Mouse (Mus musculus): ENCODE data around the gene Rtbdn. TPM values are rescaled to one million over a fixed set of nuclear protein-coding genes. Genes with fewer than 3 reads are reported as not detected.

Rtbdn gene
- polyA plus RNA-seq (2021; fragmentation: Nextera tagmentation) = 0.22 and 0.26 TPM in 2 replicates
- long read RNA-seq, experiment 1 = 0 reads
- long read RNA-seq, experiment 2 = 0 reads

GRCm38 (mm10) chr8:84946528-84947240, at the start of gene Rtbdn:
Gene Rtbdn (plus strand): TSS chr8:84946991.

GRCm38 (mm10) chr8:84901752-84902151, 45.0 kb upstream of the Rtbdn start, which contains the start of gene Klf1:
Gene Klf1 (plus strand): TSS chr8:84901928.

DNA sequence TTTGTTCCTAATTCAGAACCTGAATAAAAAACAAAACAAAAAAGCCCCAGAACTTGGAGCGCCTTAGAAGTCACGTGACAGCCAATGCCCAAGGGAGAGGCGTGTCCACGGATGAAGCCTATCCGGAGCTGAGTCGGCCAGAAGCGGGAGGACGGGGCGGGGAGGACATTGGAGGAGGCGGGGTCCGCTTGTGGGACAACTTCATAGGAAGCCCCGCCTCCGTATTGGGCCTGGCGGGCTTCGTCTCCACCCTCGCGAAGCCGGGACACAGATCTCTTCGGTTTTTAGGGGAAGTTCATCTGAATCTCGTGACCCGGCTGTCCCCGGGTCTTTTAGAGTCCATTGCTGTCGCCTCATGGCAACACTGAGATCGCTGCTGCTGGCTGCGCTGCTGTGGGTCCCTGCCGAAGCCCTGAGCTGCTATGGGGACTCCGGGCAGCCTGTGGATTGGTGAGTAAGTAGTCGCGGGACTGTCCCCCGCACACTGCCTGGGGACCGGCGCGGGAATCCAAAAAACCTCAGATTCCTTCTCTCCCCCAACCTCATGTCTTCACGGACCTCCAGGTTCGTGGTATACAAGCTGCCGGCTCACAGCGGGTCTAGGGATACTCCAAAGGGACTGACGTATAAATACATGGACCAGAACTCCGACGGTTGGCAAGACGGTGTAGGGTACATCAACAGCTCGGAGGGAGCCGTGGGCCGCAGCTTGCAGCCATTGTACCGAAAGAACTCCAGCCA, 38.2 kb upstream of the Rtbdn start, which contains the start of gene Dnase2a:
Dnase2a (plus strand) TSS at position 140 of the 741 bp plus-strand sequence.

GRCm38 (mm10) chr8:84936962-84937546, 9.7 kb upstream of the Rtbdn start, which contains the start of gene Mast1:
Gene Mast1 (minus strand): TSS chr8:84937359.

GRCm38 (mm10) chr8:84969241-84970134, 22.7 kb downstream of the Rtbdn start, which contains the start of the genes Gm49661, Prdx2 and Rnaseh2a:
Gene Gm49661 (minus strand): TSS chr8:84969433.
Gene Prdx2 (plus strand): TSS chr8:84969587.
Gene Rnaseh2a (minus strand): TSS chr8:84969767.

DNA sequence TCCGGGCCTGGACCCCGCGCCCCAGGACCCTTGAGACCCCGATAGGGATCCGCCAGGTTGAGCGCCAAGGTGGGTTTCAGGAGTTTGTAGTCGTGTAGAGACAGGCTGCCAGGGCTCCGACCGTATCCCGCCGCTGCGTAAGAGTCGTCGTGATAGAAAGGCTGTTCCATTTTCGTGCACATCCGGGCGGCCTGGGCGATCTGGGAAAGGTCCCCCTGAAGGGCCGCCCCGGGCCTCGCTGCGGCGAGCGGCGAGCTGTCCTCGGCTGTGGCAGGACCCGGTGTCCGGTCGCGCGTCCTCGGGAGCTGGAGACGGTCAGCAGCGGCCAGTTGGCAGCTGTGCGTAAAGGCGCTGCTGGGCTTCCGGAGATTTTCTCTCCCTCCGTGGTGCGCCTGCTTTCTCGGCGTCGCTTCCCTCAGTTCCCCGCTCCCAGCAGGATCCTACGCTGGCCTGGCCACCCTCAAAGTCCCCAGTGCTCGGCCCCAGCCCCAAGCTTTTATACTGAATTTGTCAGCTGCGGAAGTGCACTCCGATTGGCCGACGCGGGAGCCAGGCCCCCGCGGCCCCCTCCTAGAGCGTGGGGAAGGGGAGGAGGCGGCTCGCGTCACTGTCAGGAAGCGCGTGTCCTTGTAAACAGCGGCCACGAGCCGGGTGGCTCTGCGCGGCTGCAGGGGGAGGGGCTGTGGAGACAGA, 31.6 kb downstream of the Rtbdn start, which contains the start of gene Junb:
Junb (minus strand) TSS at position 471 of the 693 bp plus-strand sequence.

GRCm38 (mm10) chr8:84990349-84990748, 43.6 kb downstream of the Rtbdn start, which contains the start of gene Hook2:
Gene Hook2 (plus strand): TSS chr8:84990603.

Other genes starting within 250 kb of the Rtbdn start
- 2.2 and 2.4 TPM in 2 replicates for gene Lyl1, start 245.5 kb upstream of the Rtbdn start, polyA plus RNA-seq (2021; fragmentation: Nextera tagmentation)
- gene G430095P16Rik, start 224.0 kb upstream of the Rtbdn start, polyA plus RNA-seq (2021; fragmentation: Nextera tagmentation) = 0.23 TPM in 1 of 2 replicates, not detected in the other
- 137 and 163 TPM in 2 replicates for gene Nfix, start 146.6 kb upstream of the Rtbdn start, polyA plus RNA-seq (2021; fragmentation: Nextera tagmentation)
- gene Dand5, start 124.2 kb upstream of the Rtbdn start, polyA plus RNA-seq (2021; fragmentation: Nextera tagmentation) = 19.8 and 22.2 TPM in 2 replicates
- gene Gadd45gip1, start 115.5 kb upstream of the Rtbdn start, polyA plus RNA-seq (2021; fragmentation: Nextera tagmentation) = 46.3 and 55.1 TPM in 2 replicates
- gene Rad23a, start 106.3 kb upstream of the Rtbdn start, polyA plus RNA-seq (2021; fragmentation: Nextera tagmentation) = 149 and 190 TPM in 2 replicates
- gene Calr, start 100.1 kb upstream of the Rtbdn start, polyA plus RNA-seq (2021; fragmentation: Nextera tagmentation) = 138 and 151 TPM in 2 replicates
- 20.6 and 22.2 TPM in 2 replicates for gene Farsa, start 90.0 kb upstream of the Rtbdn start, polyA plus RNA-seq (2021; fragmentation: Nextera tagmentation)
- gene Syce2, start 74.9 kb upstream of the Rtbdn start, polyA plus RNA-seq (2021; fragmentation: Nextera tagmentation) = 7.5 and 8.4 TPM in 2 replicates
- gene Gcdh, start 53.1 kb upstream of the Rtbdn start, polyA plus RNA-seq (2021; fragmentation: Nextera tagmentation) = 19.7 and 26.0 TPM in 2 replicates
- gene Klf1, start 45.1 kb upstream of the Rtbdn start, polyA plus RNA-seq (2021; fragmentation: Nextera tagmentation) = 0.12 and 0.31 TPM in 2 replicates
- gene Dnase2a, start 38.4 kb upstream of the Rtbdn start, polyA plus RNA-seq (2021; fragmentation: Nextera tagmentation) = 4.7 and 4.8 TPM in 2 replicates
- gene Mast1, start 9.6 kb upstream of the Rtbdn start, polyA plus RNA-seq (2021; fragmentation: Nextera tagmentation) = 9.3 and 21.9 TPM in 2 replicates
- gene Gm49661, start 22.4 kb downstream of the Rtbdn start, polyA plus RNA-seq (2021; fragmentation: Nextera tagmentation) = not detected in 2 replicates
- 606 and 755 TPM in 2 replicates for gene Prdx2, start 22.6 kb downstream of the Rtbdn start, polyA plus RNA-seq (2021; fragmentation: Nextera tagmentation)
- gene Rnaseh2a, start 22.8 kb downstream of the Rtbdn start, polyA plus RNA-seq (2021; fragmentation: Nextera tagmentation) = 49.5 and 54.5 TPM in 2 replicates
- gene Junb, start 31.7 kb downstream of the Rtbdn start, polyA plus RNA-seq (2021; fragmentation: Nextera tagmentation) = 127 and 330 TPM in 2 replicates
- gene Hook2, start 43.6 kb downstream of the Rtbdn start, polyA plus RNA-seq (2021; fragmentation: Nextera tagmentation) = 4.2 and 6.7 TPM in 2 replicates
- not detected in 2 replicates for gene Best2, start 67.5 kb downstream of the Rtbdn start, polyA plus RNA-seq (2021; fragmentation: Nextera tagmentation)
- gene Asna1, start 78.3 kb downstream of the Rtbdn start, polyA plus RNA-seq (2021; fragmentation: Nextera tagmentation) = 30.3 and 93.5 TPM in 2 replicates
- gene Trir, start 79.8 kb downstream of the Rtbdn start, polyA plus RNA-seq (2021; fragmentation: Nextera tagmentation) = 31.7 and 158 TPM in 2 replicates
- gene Tnpo2, start 89.9 kb downstream of the Rtbdn start, polyA plus RNA-seq (2021; fragmentation: Nextera tagmentation) = 25.2 and 34.4 TPM in 2 replicates
- gene Fbxw9, start 113.1 kb downstream of the Rtbdn start, polyA plus RNA-seq (2021; fragmentation: Nextera tagmentation) = 12.5 and 21.0 TPM in 2 replicates
- not detected in 2 replicates for gene Gm5741, start 121.0 kb downstream of the Rtbdn start, polyA plus RNA-seq (2021; fragmentation: Nextera tagmentation)
- 72.9 and 74.5 TPM in 2 replicates for gene Dhps, start 124.8 kb downstream of the Rtbdn start, polyA plus RNA-seq (2021; fragmentation: Nextera tagmentation)
- gene Wdr83os, start 133.7 kb downstream of the Rtbdn start, polyA plus RNA-seq (2021; fragmentation: Nextera tagmentation) = 114 and 122 TPM in 2 replicates
- gene Wdr83, start 134.3 kb downstream of the Rtbdn start, polyA plus RNA-seq (2021; fragmentation: Nextera tagmentation) = 30.0 and 38.6 TPM in 2 replicates
- gene Man2b1, start 136.3 kb downstream of the Rtbdn start, polyA plus RNA-seq (2021; fragmentation: Nextera tagmentation) = 13.9 and 19.1 TPM in 2 replicates
- 1.3 and 1.7 TPM in 2 replicates for gene Zfp791, start 176.1 kb downstream of the Rtbdn start, polyA plus RNA-seq (2021; fragmentation: Nextera tagmentation)
- gene Cks1brt, start 204.9 kb downstream of the Rtbdn start, polyA plus RNA-seq (2021; fragmentation: Nextera tagmentation) = not detected in 2 replicates